Mouse (Mus musculus) liver, embryonic 16.5 days (tissue): Measurements from ENCODE around the gene Rasgrf2. TPM values are rescaled to one million over a fixed set of nuclear protein-coding genes. Genes with fewer than 3 reads are reported as not detected.

Source experiments
- ATAC-seq: fragments of 200-750 bp; cut with Nextera tagmentation; 2 replicates; pipeline ENCODE4 v1.8.0; 2017; ENCODE audit warnings: low read depth, mild to moderate bottlenecking, moderate number of reproducible peaks, moderate library complexity
- H3K27ac ChIP-seq: fragments of 300-500 bp; sonication (generic); 2 replicates; pipeline ENCODE4 v1.5.1; 2014; ENCODE audit warnings: mild to moderate bottlenecking, low read length
- H3K27me3 ChIP-seq: fragments of 300-500 bp; sonication (generic); 2 replicates; pipeline ENCODE4 v1.6.1; 2014; ENCODE audit warnings: low read depth, low read length, mixed read lengths; ENCODE audit not compliant: control insufficient read depth, insufficient read depth
- H3K36me3 ChIP-seq: fragments of 300-500 bp; sonication (generic); 2 replicates; pipeline ENCODE4 v1.6.1; 2014; ENCODE audit warnings: mild to moderate bottlenecking; ENCODE audit not compliant: control insufficient read depth, insufficient read depth
- H3K4me1 ChIP-seq: fragments of 300-500 bp; sonication (generic); 2 replicates; pipeline ENCODE4 v1.6.1; 2014; ENCODE audit warnings: low read depth, low read length, mixed read lengths; ENCODE audit not compliant: control insufficient read depth
- H3K4me2 ChIP-seq: fragments of 300-500 bp; sonication (generic); 2 replicates; pipeline ENCODE4 v1.6.1; 2014; ENCODE audit warnings: low read depth, low read length, mixed read lengths
- H3K4me3 ChIP-seq: fragments of 300-500 bp; sonication (generic); 2 replicates; pipeline ENCODE4 v1.5.1; 2014; ENCODE audit warnings: low read depth, mild to moderate bottlenecking, low read length
- H3K9ac ChIP-seq: fragments of 300-500 bp; sonication (generic); 2 replicates; pipeline ENCODE4 v1.6.1; 2014; ENCODE audit warnings: low read depth, low read length
- H3K9me3 ChIP-seq: fragments of 300-500 bp; sonication (generic); replicated peaks from 2 replicates; pipeline ENCODE4 v1.6.1; 2016; ENCODE audit warnings: low read length; ENCODE audit not compliant: control insufficient read depth
- WGBS: fragments of 180-500 bp; shearing (Covaris S2); extraction: QIAGEN DNeasy Blood & Tissue Kit; methylation state at CpG from one replicate; pipeline ENCODE4 v1.1.7; 2014; ENCODE audit not compliant: insufficient replicate concordance; 5-methylcytosine and 5-hydroxymethylcytosine counted together
- polyA plus RNA-seq: library from polyadenylated mRNA; unstranded; fragments of >200 nt; fragmentation: Nextera tagmentation; extraction: Ambion mirVana; gene quantifications from 2 replicates; pipeline ENCODE4 v1.2.1, GENCODE M21; 2015

Rasgrf2 gene
- polyA plus RNA-seq, 1 experiment from 2014 or later: 0.02 TPM

DNA sequence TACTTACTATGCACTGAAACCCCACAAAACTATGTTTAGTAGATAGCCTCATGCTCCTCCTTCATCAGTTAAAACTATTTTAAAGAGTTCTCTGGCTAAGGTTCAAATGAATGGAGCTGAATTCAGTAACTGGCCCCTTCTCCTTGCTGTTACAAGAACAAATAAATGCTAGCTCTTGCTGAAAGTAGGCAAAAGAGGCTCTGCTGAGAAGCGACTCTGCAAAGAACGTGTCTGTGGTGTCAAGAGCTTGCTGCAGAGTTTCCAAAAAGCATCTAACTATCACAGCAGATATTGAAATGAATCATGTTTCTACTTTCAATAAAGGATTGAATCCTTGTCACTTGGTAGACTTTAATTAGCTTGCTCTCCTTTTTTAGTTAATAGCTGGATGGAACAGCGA is 106.3 kb downstream of the Rasgrf2 start:
- Histone ChIP-seq H3K36me3 (no peaks in the 10 kb centered on the region), H3K9me3 (no peaks in the 10 kb centered on the region), H3K27ac (no peak overlapping the region), H3K4me2 (no peak overlapping the region), H3K27me3 (no peaks in the 10 kb centered on the region), H3K4me3 (no peak overlapping the region), H3K4me1 (no peaks in the 10 kb centered on the region), H3K9ac (no peak overlapping the region)
- WGBS: 76% methylated on average over 3 of the region's 3 CpGs
- no peak for ATAC-seq

DNA sequence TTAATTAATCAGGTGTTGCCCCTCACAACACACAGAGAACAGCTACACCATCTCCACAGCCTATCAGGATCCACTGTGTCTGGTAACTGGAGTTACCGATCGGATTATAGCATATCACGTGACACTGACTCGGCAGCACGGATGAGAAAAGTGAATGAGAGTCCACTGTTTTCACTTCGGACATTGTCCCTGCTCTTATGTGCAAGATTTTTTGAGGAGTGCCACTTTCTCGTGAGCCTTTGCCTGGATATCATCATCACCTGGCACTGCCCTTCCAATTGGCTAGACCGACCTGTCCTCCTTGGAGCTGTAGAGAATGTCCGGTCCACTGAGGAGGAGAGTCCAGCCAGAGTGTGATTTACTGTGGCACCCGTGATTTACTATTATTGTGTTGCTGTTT is 109.3 kb downstream of the Rasgrf2 start:
- Histone ChIP-seq H3K4me1 (no peaks in the 10 kb centered on the region), H3K36me3 (no peaks in the 10 kb centered on the region), H3K27me3 (no peaks in the 10 kb centered on the region), H3K9ac (no peak overlapping the region), H3K4me3 (no peak overlapping the region), H3K27ac (no peak overlapping the region), H3K9me3 (no peaks in the 10 kb centered on the region), H3K4me2 (no peak overlapping the region)
- WGBS: 75% methylated on average over 10 of the region's 10 CpGs
- ATAC-seq: no peak

DNA sequence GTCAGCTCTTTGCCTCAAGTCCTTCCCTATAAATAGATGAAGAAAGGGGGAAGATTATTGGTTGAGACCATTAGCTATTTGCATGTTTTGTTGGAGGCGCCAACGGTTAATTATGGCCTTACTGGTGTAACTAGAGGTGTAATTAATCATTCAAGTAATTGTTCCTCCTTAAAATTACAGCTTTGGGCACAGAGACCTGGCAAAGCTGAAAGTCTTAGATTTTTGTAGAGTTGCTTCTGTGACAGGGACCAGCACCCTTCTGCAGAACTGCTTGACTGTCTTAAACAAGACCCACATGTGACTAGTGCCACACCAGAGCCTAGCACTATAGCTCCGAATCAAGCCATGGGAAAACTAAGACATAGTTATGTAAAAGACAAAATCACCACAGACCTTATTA is 134.5 kb downstream of the Rasgrf2 start:
- H3K4me1 ChIP-seq: no peaks in the 10 kb centered on the region
- no peak overlapping the region for H3K4me2 ChIP-seq
- no peak for ATAC-seq
- H3K4me3 ChIP-seq: no peak overlapping the region
- H3K27ac ChIP-seq: no peak overlapping the region
- H3K27me3 ChIP-seq: no peaks in the 10 kb centered on the region
- no peak overlapping the region for H3K9ac ChIP-seq
- H3K9me3 ChIP-seq: no peaks in the 10 kb centered on the region
- WGBS: 64% methylated on average over 3 of the region's 3 CpGs
- H3K36me3 ChIP-seq: no peaks in the 10 kb centered on the region

DNA sequence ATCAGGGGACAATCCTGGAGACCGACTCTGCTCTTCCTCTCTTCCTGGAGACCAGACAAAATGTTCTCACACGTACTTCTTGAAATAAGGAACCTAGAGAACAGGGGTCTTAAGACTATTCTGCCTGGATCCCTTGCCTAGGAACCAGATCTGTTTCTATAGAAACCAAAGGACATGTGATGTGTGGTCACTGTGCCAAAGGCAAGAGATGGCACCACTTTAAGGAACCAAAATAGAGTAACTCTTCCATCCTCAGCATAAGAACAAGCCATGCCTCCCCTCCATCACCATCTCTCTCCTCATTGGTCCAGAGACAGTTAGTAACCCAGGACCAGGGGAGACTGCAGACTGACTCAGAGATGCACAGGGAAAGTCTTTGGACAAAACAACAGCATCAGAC is 140.0 kb downstream of the Rasgrf2 start:
- H3K27ac ChIP-seq: no peak overlapping the region
- no peaks in the 10 kb centered on the region for H3K9me3 ChIP-seq
- no peak overlapping the region for H3K4me2 ChIP-seq
- no peaks in the 10 kb centered on the region for H3K4me1 ChIP-seq
- H3K4me3 ChIP-seq: no peak overlapping the region
- H3K36me3 ChIP-seq: no peaks in the 10 kb centered on the region
- H3K9ac ChIP-seq: no peak overlapping the region
- no peak for ATAC-seq
- 35% methylated on average over 2 of the region's 2 CpGs for WGBS
- H3K27me3 ChIP-seq: no peaks in the 10 kb centered on the region

DNA sequence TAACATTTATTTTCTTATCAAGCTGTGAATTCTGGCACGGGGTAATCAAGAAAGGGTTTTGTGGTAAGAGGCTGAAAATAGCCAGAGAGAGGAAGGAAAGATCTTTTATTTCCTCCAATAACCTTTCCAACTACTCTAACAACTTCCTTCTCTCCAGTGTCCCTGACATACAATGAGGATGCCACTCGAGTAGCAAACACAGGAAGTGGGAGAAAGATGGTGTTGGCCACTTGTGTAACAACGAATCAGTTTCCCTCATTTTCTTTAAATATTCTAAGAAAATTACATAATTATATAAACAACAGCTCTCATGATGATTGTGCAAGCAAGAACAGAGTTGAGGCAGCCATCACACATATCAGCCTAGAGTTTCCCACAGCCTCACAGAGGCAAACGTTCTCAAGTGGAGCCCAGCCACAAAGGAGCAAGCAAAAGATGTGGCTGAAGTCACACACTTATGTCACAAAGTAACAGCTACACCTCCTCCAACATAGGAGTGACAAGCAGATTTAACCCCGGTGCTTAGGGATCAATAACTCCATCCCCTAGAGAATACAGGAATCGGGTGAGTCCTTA is 140.7 kb downstream of the Rasgrf2 start:
- Histone ChIP-seq H3K27ac (no peak overlapping the region), H3K4me3 (no peak overlapping the region), H3K36me3 (no peaks in the 10 kb centered on the region), H3K27me3 (no peaks in the 10 kb centered on the region), H3K4me1 (no peaks in the 10 kb centered on the region), H3K9ac (no peak overlapping the region), H3K9me3 (no peaks in the 10 kb centered on the region), H3K4me2 (no peak overlapping the region)
- WGBS: 32% methylated on average over 6 of the region's 6 CpGs
- ATAC-seq: no peak

DNA sequence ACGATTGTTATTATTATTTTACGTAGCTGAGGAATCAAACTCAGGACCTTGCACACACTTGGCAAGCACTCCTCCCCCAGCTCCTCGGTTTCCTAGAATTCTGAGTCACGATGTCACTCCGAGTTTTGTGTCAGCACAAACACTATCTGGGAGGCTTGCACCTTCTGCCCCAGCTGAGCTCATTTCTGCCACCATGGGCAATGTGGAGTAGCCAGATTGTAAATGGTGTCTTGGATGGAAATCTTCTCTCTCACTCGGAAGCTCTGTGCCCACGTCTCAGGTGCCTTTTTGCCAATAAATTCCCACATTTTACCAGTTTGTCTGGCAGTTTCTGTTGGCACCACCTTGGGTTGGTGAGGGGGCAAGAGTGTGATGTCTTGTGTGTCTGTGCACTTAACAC is 143.1 kb downstream of the Rasgrf2 start:
- Histone ChIP-seq H3K36me3 (no peaks in the 10 kb centered on the region), H3K27me3 (no peaks in the 10 kb centered on the region), H3K27ac (no peak overlapping the region), H3K4me3 (no peak overlapping the region), H3K4me1 (no peaks in the 10 kb centered on the region), H3K9me3 (no peaks in the 10 kb centered on the region), H3K9ac (no peak overlapping the region), H3K4me2 (no peak overlapping the region)
- no peak for ATAC-seq
- 63% methylated on average over 7 of the region's 7 CpGs for WGBS

DNA sequence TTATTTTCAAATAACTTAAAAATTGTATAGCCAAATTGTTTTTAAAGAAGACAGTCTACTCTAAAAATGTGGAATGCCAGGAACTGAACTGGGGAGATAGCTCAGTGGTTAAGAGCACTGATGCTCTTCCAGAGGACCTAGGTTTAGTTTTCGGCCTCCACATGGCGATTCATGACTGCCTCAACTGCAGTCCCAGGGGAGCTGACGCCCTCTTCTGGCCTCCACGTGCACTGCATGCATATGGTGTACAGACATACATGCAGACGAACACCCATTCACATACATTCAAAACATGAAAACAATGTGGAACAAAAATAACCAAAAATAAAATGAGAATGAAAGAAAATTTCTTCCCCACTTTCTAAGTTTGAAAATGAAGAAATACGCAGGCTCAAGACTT is 144.5 kb downstream of the Rasgrf2 start:
- no peak overlapping the region for H3K27ac ChIP-seq
- H3K9ac ChIP-seq: no peak overlapping the region
- WGBS: 60% methylated on average over 6 of the region's 6 CpGs
- no peak for ATAC-seq
- no peaks in the 10 kb centered on the region for H3K4me1 ChIP-seq
- no peaks in the 10 kb centered on the region for H3K36me3 ChIP-seq
- no peak overlapping the region for H3K4me2 ChIP-seq
- no peak overlapping the region for H3K4me3 ChIP-seq
- H3K27me3 ChIP-seq: no peaks in the 10 kb centered on the region
- no peaks in the 10 kb centered on the region for H3K9me3 ChIP-seq

DNA sequence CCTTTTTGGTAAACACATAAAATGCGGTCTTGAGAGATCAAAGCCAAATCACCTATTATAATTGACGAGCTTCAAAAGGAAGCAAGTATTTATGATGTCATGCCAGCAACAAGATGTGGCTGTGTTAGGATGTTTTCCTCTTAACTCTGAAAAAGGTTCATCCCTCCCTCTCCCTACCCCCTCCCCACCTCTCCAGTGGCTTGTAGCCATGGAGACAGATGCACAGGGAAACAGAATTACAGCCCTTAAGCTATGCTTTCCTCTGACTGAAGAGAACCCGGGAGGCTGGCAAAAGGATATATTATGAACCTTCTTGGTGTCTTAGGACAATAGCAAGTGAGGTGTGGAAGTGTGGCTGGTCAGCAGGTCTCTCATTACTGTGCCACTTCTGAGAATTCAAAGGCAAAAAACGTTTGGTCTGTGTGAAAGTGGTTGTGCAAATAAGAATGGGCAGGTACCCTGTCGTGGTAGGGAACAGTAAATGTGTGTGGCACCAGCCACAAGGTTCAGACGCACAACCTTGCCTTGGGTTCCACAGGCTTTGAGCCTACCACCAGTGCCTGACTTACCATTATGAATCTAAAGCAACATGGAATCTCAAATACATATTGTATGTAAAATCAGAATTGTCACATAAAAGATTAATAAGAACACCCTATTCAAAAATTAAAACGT is 145.4 kb downstream of the Rasgrf2 start:
- no peaks in the 10 kb centered on the region for H3K9me3 ChIP-seq
- no peak for ATAC-seq
- no peak overlapping the region for H3K4me2 ChIP-seq
- 43% methylated on average over 7 of the region's 7 CpGs for WGBS
- H3K4me1 ChIP-seq: no peaks in the 10 kb centered on the region
- H3K27me3 ChIP-seq: no peaks in the 10 kb centered on the region
- H3K9ac ChIP-seq: no peak overlapping the region
- no peak overlapping the region for H3K4me3 ChIP-seq
- no peaks in the 10 kb centered on the region for H3K36me3 ChIP-seq
- no peak overlapping the region for H3K27ac ChIP-seq

DNA sequence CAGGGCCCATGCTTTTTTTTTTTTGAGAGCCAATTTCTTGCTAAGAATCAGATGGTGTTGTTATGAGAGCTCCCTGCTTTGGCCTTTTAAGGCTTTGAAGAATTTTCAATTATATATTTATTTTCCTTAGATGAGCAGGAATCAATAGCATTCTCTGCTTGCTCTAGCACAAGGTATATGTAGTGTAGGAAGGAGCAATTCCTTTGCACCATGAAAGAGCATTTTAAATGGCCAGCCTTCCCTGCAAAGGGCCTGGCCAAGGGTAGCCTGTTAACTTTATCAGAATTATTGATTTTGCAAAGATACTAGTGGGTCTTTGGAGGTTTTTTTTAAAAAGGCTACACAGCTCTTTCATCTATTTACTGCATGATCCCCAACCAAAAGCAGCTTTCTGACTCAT is 146.4 kb downstream of the Rasgrf2 start:
- H3K27ac ChIP-seq: no peak overlapping the region
- no peak overlapping the region for H3K4me2 ChIP-seq
- ATAC-seq: no peak
- H3K9ac ChIP-seq: no peak overlapping the region
- no peak overlapping the region for H3K4me3 ChIP-seq
- H3K36me3 ChIP-seq: no peaks in the 10 kb centered on the region
- H3K9me3 ChIP-seq: no peaks in the 10 kb centered on the region
- H3K27me3 ChIP-seq: no peaks in the 10 kb centered on the region
- H3K4me1 ChIP-seq: no peaks in the 10 kb centered on the region
